Mouse (Mus musculus) hindlimb bud, embryonic 11.5 days (tissue): ENCODE results near the gene Trim47.

Source experiments
- DNase-seq: peaks from one replicate; pipeline ENCODE4 v3.0.0-alpha.2; 2012; ENCODE audit warnings: low read depth, low spot score; ENCODE audit errors: extremely low spot score

The Trim47 gene

DNA sequence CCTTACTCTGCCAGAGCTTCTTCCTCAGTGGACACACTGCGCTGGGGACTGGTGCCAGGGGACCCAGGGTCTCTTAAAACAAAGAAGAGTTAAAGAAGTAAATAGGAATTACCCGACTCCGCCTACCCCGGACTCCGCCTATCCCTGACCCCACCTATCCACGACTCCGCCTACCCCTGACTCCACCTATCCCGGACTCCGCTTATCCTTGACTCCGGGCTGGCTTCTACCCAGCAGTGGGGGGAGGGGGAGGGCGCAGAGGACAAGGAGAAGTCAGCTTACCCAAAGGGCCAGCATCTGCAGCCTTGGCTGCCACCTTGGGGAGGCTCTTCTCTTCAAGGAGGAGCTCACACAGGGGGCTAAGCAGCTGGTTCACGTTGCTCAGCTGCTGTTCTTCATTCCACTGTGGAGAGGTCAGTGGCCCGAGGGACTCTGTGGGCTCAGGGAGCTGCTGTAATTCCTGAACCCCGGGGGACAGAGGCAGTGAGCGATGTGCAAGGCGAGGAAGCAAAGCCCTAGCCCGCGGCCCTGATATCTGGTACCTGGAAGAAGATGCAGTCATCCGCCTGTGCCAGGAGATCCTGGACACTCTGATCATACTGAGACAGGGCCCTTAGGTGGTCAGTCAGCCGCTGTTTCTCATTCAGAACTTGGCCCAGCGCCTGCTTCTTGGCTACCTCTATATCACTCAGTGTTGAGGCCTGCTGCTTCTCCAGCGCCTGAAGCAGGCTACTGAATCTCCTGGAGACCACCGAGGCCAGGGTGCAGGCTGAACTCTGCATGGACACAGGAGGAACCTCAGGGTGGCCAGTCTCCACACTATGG, at the start of gene Trim47:
Trim47 (minus strand) TSS at position 55 of the 825 bp plus-strand sequence.
- no peak for DNase-seq

DNA sequence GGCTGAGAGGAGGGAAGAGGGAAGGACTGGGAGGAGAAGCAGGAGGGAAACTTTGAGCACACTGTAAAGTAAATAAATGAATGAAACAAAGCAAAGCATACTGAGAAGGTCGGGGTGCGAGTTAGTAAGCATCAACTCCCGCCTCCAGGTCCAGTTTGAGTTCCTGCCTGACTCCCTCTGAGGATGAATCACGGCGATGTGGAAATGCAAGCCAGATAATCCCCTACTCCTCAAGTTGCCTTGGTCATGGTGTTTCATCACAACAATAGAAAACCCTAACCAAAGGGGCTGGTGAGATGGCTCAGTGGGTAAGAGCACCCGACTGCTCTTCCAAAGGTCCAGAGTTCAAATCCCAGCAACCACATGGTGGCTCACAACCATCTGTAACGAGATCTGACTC, 49.0 kb upstream of the Trim47 start:
- DNase-seq: no peak

DNA sequence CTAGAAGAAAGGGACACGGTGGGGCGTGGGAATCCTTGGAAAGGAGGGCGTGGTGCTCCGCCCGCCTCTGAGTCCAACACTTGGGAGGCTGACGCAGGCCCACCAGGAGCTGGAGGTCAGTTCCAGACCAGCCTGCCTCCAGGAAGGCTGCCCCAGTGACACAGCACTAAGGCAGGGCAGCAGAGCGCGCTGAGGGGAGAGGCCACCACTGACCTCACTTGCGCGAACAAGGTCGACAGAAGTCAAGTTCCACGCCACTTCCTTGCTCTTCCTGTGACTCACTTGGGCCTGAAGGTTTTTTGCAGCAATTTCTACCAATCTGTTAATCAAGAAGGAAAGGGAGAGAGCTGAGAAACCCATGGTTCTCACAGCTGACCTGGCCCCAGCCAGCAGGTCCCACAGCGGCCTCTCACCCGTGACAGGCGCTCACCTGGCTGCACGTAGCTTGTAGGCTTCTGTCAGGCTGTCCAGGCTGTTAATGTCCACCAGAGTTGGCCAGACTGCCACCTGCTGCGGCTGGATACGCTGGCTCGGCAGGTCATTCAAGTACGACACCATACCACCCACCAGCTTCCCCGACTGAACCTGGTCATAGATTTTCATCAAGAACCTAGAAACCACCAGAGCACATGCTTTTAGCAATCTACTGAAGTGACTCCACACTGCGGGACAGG, 47.9 kb upstream of the Trim47 start:
- no peak for DNase-seq

DNA sequence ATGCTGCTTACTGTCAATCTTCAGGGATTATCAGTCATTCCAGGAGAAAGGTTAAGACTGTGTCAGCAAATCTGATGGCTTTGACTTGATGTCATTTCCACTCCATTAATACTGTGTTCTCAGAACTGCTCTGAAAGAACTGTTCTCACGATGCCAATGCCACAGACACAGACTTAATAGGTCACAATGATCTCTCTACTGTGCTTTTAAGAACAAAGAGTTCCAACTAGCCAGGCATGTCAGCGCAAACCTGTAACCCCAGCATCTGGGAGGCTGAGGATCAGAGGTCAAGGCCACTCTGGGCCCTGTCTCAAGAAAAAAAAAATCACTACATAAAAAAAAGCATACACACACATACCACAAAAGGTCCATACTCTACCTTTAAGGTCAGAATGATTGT, 44.9 kb upstream of the Trim47 start:
- no peak for DNase-seq

DNA sequence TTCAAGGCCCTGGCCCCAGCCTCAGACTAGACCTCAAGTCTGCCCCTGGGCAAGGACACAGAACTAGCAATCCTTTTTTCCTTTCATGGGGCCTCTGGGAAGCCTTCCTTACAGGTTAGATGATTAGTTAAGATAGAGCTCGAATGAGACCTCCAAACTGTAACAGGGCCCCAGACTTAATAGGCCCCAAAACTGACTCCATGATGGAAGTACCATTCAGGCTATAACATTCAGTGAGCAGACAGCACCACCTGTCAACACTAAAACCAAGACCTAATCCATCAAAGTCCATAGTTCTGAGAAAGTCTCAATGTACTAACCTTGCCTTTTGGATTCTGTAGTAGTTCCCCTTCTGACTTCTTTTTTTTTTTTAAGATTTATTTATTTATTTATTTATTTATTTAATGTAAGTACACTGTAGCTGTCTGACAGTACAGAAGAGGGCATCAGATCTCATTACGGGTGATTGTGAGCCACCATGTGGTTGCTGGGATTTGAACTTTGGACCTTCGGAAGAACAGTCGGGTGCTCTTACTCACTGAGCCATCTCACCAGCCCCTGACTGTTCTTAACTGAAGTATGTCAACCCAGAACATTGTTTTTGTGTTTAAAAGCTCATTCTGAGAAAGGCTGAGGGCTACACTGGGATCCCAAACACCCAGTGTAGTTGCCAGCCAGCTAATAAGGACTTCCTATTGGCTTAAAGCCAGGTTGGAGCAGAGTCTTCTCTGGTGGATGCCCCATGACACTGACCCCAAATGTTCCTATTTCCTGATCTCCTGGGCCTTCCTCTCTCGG, 43.2 kb upstream of the Trim47 start:
- no peak for DNase-seq

DNA sequence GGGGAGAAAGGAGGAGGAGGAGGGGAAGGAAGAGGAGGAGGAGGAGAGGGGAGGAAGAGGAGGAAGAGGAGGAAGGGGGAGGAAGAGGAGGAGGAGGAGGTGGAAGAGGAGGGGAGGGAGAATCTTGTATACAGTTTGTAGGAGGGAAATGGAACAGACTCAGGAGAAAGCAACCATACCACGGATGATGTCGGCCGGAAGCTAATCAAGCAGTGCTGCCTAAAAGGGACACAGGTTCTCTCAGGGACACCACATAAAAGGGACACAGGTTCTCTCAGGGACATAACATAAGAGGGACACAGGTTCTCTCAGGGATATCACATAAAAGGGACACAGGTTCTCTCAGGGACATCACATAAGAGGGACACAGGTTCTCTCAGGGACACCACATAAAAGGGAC, 42.2 kb upstream of the Trim47 start:
- DNase-seq: no peak

DNA sequence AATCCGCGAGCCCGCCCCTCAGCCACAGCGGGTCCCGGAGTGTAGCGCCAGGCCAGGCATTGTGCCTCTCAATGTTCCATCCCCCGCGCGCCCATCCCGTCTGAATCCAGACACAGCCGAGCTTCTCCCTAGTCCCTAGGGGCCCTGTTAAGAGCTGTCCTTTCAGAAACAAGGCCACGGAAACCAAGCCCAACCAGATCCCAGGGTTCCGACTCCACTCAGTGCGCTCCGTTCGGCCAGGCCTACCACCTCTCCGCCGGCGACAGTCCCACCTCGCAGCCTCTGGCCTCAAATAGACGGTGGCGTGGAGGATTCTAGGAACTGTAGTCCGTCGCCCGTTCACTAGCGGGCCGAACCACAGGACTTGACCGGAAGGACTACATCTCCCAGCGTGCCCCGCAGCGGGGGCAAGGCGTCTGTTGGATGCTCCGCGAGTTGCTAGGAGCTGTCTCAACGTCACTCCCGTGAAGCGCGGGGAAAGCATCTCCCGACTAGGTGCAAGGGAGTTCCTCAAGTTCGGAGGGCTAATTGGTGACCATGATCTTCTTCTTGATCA, 41.0 kb upstream of the Trim47 start, which contains the start of gene Fbf1:
Fbf1 (minus strand) TSS at position 283 of the 556 bp plus-strand sequence.
- DNase-seq: peak; percentile 90

DNA sequence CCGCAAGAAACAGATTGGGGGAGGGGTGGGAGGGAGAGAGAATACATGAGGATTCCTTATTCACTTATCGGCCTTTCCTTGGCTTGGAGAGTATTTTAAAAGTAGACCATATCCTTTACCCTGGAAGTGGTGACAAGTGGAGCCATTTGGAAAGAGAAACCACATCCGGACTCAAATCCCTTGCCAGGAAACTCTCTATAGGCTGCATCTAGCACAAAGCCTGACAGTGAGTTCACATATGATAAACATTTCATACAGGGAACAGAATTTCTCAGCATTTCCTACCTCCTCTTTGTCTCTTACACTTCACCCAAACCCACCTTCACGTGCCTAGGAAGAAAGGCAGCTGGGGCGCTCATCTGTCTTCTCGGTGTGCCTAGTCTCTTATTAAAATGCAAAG, 40.2 kb upstream of the Trim47 start:
- peak; percentile 6 for DNase-seq

DNA sequence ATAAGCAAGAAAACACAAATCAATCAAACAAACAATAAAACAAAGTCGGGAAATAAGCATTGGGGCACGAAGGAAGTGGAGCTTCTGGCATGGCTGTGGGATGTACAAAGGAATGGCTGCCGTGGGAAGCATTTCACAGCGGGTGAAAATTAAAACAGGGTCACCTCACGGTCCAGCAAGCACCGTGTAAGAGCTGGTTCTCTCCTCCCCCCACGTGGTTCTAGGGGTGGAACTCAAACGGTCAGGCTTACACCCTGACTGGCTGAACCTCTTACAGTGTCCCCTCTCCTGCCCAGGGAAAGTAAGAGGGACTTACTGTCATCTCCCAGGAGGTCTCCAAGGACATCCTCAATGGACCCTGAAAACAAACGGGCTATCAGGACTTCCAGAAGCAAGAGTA, 36.0 kb upstream of the Trim47 start:
- no peak for DNase-seq

DNA sequence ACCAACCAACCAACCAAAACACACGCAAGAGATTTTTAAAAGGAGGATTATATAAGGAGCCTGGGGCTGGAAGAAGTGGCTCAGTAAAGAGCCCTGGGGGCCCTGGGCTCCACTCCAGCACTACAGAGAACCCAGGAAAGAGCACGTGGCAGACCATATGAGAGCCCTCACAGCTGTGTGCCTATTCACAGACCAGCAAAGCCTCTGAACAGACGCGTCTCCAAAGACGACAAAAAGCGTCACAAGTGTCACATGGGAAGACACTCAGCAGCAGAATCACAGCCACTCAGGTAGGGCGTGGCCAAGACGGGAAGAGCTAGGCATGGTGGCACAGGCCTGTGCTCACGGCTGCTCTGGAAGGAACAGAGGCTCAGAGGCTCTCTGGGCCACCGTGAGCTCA, 35.1 kb upstream of the Trim47 start:
- DNase-seq: no peak

DNA sequence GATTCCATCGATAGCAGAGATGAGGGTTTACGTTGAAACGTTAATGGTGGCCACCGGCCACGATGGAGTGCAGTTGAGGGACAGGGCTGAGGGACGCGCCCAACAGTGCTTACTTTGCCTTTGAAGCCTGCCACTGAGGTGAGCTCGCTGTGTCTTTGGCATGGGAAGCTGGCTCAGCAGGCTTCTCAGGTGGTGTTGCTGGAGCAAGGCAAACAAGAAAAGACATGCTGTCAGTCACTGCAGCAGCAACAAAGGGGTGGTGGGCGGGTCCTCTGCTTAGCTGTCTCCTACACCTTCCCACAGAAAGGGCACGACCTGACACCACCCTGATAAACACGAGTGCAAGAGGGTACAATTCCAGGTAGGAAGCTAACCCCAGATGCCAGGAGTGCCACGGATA, 34.3 kb upstream of the Trim47 start:
- no peak for DNase-seq

DNA sequence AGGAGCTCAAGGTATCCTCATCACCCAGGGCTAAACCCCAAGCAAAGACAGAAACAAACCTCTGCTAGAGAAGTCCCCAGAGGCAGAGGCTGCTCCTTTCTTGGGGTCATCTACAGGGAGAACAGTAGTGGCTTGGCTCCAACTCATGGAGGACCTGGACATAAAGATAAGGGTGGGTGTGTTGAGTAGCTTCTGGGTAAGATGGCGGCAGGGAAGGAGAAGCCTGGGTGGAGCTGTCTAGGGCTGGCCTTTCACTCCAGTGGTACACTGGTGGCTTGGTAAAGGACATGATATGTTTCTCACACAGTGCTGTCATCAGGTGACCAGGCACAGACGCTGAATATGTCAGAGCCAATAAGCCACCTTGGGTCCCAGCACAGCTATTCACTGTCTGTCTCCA, 23.9 kb upstream of the Trim47 start:
- DNase-seq: no peak

DNA sequence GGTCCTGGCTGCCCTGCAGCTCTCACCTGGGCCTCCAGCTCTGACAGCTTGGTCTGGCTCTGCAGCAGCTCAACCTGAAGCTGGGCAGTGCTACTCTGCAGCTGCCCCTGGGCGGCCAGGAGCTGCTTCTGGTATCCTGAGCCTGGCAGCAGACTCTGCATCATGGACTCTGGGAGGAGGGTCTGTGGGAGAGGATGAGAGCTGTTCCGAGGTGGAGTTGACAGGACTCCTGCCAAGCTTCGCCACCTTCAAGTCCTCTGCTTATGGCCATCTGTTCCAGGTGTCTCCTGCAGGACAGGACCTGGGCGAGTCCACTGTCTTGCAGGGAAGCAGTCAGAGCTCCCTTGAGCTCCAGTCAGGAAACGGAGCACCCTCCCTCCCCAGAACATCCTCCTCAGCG, 22.3 kb upstream of the Trim47 start:
- DNase-seq: no peak

DNA sequence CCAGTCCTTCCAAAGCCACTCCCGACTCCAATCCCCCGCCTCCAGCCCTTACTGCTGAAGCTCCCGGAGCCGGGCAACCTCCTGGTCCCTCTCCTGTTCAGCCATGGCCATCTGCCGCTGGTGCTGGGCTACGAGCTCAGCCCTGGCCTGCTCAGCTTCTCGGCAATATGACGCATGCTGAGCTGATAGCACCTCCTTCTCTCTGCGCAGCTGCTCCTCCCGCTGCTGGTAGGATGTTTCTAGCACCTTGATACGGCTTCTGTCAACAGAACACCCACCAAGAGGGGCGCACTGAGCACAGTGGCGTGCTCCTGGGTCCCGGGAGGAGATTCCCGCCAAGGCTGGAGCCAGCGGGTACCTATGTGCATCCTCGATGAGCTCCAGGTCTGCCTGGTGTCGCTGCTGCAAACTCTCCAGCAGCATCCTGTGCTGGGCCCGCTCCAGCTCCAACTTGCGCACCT, 21.8 kb upstream of the Trim47 start:
- no peak for DNase-seq

DNA sequence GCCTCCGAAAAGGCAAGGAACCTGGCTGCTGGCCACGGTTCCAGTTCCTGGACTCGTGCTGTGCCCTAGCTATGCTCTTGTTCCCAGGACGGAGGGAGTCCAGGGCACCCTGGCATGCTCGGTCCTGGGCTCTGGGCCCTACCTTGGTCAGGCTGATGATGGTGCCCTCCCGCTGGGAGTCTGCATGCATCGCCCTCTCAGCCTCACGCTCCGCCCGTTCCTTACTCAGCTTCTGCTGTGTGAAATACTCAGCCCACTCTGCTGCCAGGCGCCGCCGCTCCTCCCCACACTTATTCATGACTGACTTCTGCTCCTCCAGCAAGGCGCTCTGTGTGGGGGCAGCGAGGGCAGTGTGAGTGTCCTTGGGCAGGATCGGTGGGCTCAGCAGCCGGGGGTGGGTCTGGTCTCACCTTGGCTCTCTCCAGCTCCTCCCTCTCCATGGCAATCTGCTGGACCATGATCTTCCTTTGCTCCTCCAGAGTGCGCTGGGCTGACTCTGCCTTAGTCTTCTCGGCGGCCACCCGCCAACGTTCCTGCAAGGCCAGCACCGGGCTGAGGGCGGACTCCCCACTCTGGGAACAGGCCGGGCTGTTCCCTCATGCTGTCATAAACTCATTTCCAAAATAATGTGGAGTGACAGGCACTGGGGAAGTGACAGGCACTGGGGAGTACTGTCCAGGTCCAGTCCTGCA, 19.4 kb upstream of the Trim47 start:
- no peak for DNase-seq

DNA sequence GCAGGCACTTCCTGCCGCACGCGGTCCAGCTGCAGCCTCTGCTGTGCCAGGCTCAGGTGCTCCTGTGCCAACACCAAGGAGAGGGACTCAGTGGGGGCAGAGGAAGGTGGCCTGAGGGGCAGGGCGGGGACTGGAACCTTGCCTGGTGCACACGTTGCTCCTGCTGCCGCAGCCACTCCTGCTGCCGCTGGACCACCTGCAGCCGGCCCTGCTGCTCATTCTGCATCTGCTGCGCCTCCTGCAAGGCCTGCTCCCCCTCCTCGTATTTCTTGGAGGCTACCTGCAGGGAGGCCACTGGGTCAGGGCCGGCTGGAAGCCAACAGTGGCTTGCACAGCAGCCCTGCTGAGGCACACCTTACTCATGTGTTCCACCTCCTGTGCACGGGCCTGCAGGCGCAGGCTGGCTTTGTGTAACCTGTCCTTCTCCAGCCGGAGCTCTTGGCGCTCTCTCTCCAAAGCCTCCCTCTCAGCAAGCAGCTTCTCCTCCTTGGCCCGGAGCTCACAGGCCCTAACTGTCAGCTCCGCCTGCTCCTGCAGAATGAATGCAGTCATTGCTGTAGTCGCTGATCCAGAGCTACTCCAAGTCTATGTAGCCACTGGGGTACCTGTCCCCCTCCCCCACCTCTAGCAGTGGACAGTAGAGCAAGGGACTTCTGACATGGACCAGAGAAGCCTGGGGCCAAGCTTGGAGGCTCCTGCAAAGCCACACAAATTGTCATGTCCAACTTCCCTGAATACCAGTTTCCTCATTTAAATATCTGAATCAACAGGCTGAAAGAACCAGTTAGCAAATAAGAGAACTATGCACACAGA, 18.7 kb upstream of the Trim47 start:
- DNase-seq: no peak

DNA sequence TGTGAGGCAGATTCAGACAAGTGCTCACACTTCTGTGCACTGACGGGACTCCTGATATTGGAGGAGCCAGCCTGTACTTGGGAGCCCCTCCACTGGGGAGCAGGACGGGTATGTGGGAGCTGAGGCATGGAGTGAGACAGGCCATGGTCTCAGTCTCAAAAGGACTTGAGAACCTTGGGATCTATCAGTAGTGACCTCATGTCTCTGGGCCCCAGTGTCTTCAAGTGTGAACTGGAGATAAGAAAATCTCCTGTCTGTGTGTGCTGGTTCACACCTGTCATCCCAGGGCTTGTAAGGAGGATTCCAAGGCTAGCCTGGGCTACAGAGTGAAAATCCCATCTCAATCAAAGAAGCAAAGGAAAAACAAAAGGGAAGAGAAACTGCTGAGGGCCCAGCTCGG, 16.5 kb upstream of the Trim47 start:
- no peak for DNase-seq

DNA sequence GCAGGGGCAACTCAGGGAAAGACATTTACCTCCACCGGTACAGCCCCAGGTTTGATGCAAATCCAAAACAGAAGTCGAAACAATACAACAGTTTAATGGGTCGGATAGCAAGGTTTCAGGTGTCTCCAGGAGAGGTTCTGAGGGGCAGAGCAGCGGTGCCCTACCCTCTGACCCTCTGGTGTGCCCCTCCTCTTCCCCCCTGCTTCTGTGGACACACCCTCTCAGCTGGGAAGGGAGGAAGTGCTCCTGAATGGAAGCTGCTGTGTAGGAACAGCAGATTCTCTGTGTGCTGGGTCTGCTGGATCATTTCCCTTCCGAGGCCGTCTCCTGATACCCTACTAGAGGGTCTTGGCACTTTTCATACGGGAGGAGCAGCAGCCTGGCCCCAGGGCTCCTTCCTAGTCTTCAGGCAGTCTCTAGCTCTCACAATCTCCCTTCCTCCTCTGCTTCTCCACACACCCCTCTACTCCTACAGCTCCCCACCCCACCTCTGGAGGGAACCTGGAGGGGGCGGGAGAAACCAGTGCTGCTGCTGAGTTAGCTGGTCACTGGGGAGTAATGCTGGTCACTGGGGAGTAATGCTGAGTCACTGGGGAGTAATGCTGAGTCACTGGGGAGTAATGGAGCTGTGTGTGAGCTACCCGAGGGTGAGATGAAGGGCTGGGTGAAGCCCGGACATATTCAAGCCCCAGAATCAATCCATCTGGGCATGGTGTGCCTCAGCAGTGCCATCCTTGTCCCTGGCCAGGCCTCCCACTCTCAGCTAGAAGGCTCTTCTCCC, 15.4 kb upstream of the Trim47 start:
- no peak for DNase-seq
